Mouse (Mus musculus): ENCODE results near the gene C530008M17Rik.
"Not testable (repeated sequence)": the region's sequence is repeated elsewhere in the genome, so short reads cannot be mapped to it uniquely, and the experiment has no call there.

Gene C530008M17Rik

DNA sequence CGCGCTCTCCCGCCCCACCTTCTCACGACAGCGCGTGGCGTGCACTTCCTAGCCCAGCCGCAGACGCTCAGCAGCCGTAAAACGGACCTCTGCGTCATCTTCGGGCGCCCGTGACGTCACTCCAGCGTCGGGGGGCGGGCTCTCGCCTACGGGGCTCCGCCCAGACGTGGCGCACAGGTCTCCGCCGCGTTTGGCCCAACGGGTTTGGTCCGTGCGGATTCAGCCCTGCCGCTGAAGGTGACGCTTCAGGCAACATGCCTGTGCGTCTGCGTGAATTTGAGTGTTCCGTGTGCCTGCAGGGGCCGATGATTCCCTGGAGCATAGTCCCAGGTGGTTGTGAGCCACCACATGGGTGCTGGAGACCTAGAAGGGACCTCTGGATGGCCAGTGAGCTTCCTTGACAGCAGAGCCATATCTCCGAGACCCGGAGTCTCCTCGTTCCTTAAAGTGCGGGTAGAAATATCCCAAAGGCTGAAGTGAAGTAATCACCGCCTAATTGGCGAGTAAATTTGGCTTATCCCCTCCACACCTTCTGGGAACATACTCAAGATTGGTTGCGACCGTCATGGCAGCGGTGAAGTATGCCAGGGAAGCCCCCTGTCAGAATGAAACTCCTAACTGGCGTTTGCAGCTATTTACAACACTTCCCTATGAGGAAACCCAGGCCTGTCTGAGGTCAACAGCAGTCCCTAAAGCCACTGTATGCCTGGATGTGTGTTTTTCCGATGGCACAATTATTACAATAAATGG is 249.3 kb downstream of the C530008M17Rik start, which contains the start of gene Aasdh:
Gene Aasdh (minus strand): TSS at position 110 of the 750 bp plus-strand sequence.
- peak; percentile 99 for DNase-seq (ENCODE audit: low read depth)

DNA sequence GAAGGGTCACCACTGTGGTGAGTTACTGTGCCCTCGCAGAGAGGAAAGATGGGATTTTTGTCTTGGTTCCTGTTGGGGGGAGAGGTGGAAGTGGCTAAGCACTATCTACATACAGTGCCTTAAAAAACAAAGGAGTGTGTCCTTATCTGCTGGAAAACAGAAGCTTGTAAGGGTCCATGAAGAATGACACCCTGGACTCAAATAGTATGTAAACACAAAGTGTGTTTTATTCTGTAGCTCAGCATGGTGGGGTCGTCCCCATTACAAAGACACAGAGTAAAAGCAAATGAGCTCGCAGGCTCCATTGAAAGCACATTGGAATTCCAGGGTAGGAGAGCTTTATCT is 249.8 kb downstream of the C530008M17Rik start:
- no peak for DNase-seq (ENCODE audit: low read depth)

DNA sequence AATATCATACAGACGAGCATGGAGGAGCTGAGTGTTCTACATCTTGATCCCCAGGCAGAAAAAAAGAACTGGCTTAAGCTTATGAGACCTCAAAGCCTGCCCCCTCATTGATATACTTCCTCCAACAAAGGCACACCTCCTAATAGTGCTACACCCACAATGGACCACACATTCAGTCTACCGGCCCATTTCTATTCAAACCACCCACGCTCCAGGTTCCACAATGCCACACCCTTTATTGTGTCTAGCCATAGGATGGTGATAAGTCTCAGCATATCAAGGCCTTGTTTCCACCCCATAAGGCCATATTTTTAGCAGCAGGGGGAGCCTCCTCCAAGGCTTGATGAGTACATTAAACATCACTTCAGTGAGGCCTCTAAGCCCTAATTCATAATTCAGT is 254.5 kb downstream of the C530008M17Rik start:
- no peak for DNase-seq (ENCODE audit: low read depth)

DNA sequence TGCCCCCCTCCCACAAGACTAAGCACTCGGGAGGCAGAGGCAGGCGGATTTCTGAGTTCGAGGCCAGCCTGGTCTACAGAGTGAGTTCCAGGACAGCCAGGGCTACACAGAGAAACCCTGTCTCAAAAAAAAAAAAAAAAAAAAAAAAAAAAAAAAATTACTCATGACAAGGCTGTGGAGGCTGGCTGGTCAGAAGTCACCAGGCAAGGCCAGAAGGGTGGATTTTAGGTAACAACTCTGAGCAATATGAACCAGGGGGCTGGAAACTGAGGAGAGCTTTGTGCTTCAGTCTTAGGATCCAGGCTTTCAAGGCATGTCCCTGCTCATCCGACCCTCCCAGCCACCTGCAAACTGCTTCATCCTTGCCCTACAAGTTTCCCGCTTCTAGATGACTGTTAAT is 256.2 kb downstream of the C530008M17Rik start:
- DNase-seq (ENCODE audit: low read depth) = not testable (repeated sequence)

DNA sequence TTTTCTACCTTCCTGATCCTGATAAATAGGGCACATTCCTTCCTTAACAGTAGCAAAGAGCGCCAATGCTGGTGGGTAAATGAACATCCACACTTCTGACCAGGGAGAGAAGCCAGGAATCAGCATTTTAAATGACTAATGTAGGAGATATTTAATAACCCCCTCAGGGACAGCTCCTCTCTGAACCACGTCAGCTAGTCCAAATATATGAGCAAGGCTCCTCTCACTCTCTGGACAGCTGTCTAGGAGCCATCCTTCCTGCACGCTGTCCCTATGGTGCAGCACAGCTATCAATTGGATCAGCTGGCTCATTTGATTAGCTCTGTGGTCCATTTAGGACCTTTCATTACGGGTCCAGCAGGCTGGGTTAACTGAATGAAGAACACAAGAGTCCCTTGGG is 266.5 kb downstream of the C530008M17Rik start:
- no peak for DNase-seq (ENCODE audit: low read depth)

All from naive thymus-derived CD4-positive, alpha-beta T cell, adult 2 months (primary cell).